Mouse (Mus musculus): ENCODE measurements around the gene Asic5.

DNA sequence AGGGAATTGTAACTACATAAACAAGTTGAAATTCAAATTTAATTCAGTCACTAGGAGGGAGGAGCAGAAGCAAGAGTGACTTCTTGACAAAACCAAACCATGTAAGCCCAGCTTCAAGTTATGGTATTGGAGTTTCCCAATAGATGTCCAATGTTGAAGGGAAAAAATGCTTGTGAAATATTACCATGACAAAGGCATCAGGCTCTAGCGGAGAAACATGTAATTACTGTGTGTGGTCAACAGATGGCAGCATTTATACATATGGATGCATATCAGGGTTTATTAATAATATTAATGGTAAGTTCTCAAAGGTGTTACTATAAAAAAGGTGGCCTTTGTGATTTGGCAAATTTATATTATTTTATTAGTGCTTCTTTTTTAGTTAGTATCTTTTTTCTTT is 13.9 kb downstream of the Asic5 start:
- no peak for TF ChIP-seq POLR2A (IDR thresholded peaks at IDR 0.05; ENCODE audit: insufficient read length, low read depth)
- TF ChIP-seq MAX (IDR thresholded peaks at IDR 0.05; ENCODE audit: low read depth), result no peak
- no peak for TF ChIP-seq USF1 (IDR thresholded peaks at IDR 0.05; ENCODE audit: low read depth)
- no peak for TF ChIP-seq MYOD1 (IDR thresholded peaks at IDR 0.05; ENCODE audit: control insufficient read depth in 1 of 3, insufficient read length in 2 of 3, low read depth in 2 of 3)
- no peak for TF ChIP-seq POLR2AphosphoS2 (IDR thresholded peaks at IDR 0.05; ENCODE audit: insufficient read length, low read depth)
- TF ChIP-seq CEBPB (IDR thresholded peaks at IDR 0.05; ENCODE audit: insufficient read depth, poor library complexity, severe bottlenecking), result no peak
- TF ChIP-seq TCF12 (IDR thresholded peaks at IDR 0.05; ENCODE audit: insufficient read depth, poor library complexity, severe bottlenecking), result no peak
- no peak for TF ChIP-seq REST (IDR thresholded peaks at IDR 0.05; ENCODE audit: insufficient read depth, insufficient read length)
- no peak for TF ChIP-seq MYOG (IDR thresholded peaks at IDR 0.05; ENCODE audit: control insufficient read depth in 1 of 3, insufficient read depth in 1 of 3, insufficient read length in 2 of 3, low read depth in 2 of 3)
- no peak for TF ChIP-seq E2F4 (IDR thresholded peaks at IDR 0.05; ENCODE audit: insufficient read depth)
- no peak for TF ChIP-seq SRF (IDR thresholded peaks at IDR 0.05; ENCODE audit: control insufficient read depth, insufficient read length, low read depth)
